Mouse (Mus musculus): Measurements from ENCODE around the gene Ankrd6. TPM values are rescaled to one million over a fixed set of nuclear protein-coding genes. Genes with fewer than 3 reads are reported as not detected.

Ankrd6 gene
- polyA plus RNA-seq, 1 experiment from 2014 or later = 9.4 TPM

- no peaks in the 10 kb centered on the region for H3K9me3 ChIP-seq (ENCODE audit: control insufficient read depth, low read length)
- no peak overlapping the region for H3K27ac ChIP-seq (replicated peaks; ENCODE audit: low read depth, low read length)
- H3K9ac ChIP-seq (ENCODE audit: low read length) = no peak overlapping the region
- WGBS = 15% methylated on average over 10 of the region's 10 CpGs
- DNase-seq (ENCODE audit: low spot score) (peak; percentile 38), ATAC-seq (ENCODE audit: insufficient number of reproducible peaks, low FRiP score, low TSS enrichment, low read depth) (no peak)
- no peak overlapping the region for H3K4me3 ChIP-seq (ENCODE audit: low read depth, low read length)
- H3K27me3 ChIP-seq (ENCODE audit: control insufficient read depth, insufficient read depth, low read length) = no peaks in the 10 kb centered on the region
- H3K4me1 ChIP-seq (ENCODE audit: control insufficient read depth, insufficient read depth, low read length) = no peaks in the 10 kb centered on the region
- H3K4me2 ChIP-seq (ENCODE audit: low read depth, severe bottlenecking) = no peak overlapping the region
- no peaks in the 10 kb centered on the region for H3K36me3 ChIP-seq (ENCODE audit: control insufficient read depth, insufficient read depth, low read length)
Measured at GRCm38 (mm10) chr4:32923436-32923835, 27.2 kb downstream of the Ankrd6 start.

GRCm38 (mm10) chr4:32922871-32923270 lies 27.8 kb downstream of the Ankrd6 start:
- H3K27ac ChIP-seq (replicated peaks; ENCODE audit: low read depth, low read length) = no peak overlapping the region
- H3K9me3 ChIP-seq (ENCODE audit: control insufficient read depth, low read length) = no peaks in the 10 kb centered on the region
- ATAC-seq (ENCODE audit: insufficient number of reproducible peaks, low FRiP score, low TSS enrichment, low read depth) (no peak), DNase-seq (ENCODE audit: low spot score) (no peak)
- H3K9ac ChIP-seq (ENCODE audit: low read length) = no peak overlapping the region
- 100% methylated on average over 1 of the region's 1 CpGs for WGBS
- no peaks in the 10 kb centered on the region for H3K36me3 ChIP-seq (ENCODE audit: control insufficient read depth, insufficient read depth, low read length)
- H3K4me3 ChIP-seq (ENCODE audit: low read depth, low read length) = no peak overlapping the region
- no peaks in the 10 kb centered on the region for H3K4me1 ChIP-seq (ENCODE audit: control insufficient read depth, insufficient read depth, low read length)
- no peak overlapping the region for H3K4me2 ChIP-seq (ENCODE audit: low read depth, severe bottlenecking)
- H3K27me3 ChIP-seq (ENCODE audit: control insufficient read depth, insufficient read depth, low read length) = no peaks in the 10 kb centered on the region

DNA sequence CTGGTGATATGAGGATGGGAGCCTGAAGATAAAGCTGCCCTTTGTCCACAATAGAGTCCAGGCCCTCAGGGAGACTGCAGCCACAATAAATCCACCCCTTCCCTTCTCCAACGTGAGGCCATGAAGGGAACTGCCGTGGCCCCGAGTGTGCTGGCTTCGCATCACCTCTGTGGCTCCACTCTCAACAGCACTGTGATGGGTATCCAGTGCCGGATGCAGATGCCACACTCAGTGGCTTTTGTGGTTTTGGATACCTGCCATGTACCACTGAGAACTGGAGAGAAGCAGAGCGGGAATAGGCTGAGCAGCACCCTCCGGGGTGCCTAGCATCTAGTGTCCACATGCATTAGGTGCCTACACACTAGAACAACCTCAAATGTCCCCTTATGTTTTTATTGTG lies 29.8 kb downstream of the Ankrd6 start:
- DNase-seq (ENCODE audit: low spot score) = no peak
- H3K27ac ChIP-seq (replicated peaks; ENCODE audit: low read depth, low read length) = no peak overlapping the region
- ATAC-seq (ENCODE audit: insufficient number of reproducible peaks, low FRiP score, low TSS enrichment, low read depth) = no peak
- H3K4me1 ChIP-seq (ENCODE audit: control insufficient read depth, insufficient read depth, low read length) = no peaks in the 10 kb centered on the region
- no peak overlapping the region for H3K4me3 ChIP-seq (ENCODE audit: low read depth, low read length)
- H3K9me3 ChIP-seq (ENCODE audit: control insufficient read depth, low read length) = no peaks in the 10 kb centered on the region
- no peaks in the 10 kb centered on the region for H3K36me3 ChIP-seq (ENCODE audit: control insufficient read depth, insufficient read depth, low read length)
- WGBS = 73% methylated on average over 7 of the region's 7 CpGs
- H3K9ac ChIP-seq (ENCODE audit: low read length) = no peak overlapping the region
- no peaks in the 10 kb centered on the region for H3K27me3 ChIP-seq (ENCODE audit: control insufficient read depth, insufficient read depth, low read length)
- no peak overlapping the region for H3K4me2 ChIP-seq (ENCODE audit: low read depth, severe bottlenecking)

DNA sequence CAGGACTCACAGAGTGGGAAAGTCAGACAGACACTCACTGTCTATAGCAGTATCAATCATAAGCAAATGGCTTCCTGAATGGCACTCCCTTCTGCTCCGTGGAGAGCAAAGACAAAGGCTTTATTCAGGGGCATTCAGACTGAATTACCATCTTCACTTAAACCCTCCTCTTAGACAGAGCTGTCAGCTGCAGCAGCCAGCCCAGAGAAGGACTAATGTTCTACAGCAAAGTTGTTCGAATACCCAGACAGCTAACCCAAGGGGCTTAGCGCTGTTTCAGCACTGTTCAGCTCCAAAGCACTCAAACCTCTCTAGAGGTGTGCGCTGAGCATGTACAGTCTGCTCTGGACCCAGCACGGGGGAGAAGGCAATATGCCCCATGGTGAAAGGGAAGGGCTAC lies 32.1 kb downstream of the Ankrd6 start:
- no peak for DNase-seq (ENCODE audit: low spot score)
- no peaks in the 10 kb centered on the region for H3K27me3 ChIP-seq (ENCODE audit: control insufficient read depth, insufficient read depth, low read length)
- H3K27ac ChIP-seq (replicated peaks; ENCODE audit: low read depth, low read length) = no peak overlapping the region
- H3K9ac ChIP-seq (ENCODE audit: low read length) = no peak overlapping the region
- H3K4me3 ChIP-seq (ENCODE audit: low read depth, low read length) = no peak overlapping the region
- ATAC-seq (ENCODE audit: insufficient number of reproducible peaks, low FRiP score, low TSS enrichment, low read depth) = no peak
- no peaks in the 10 kb centered on the region for H3K36me3 ChIP-seq (ENCODE audit: control insufficient read depth, insufficient read depth, low read length)
- no peaks in the 10 kb centered on the region for H3K9me3 ChIP-seq (ENCODE audit: control insufficient read depth, low read length)
- no peaks in the 10 kb centered on the region for H3K4me1 ChIP-seq (ENCODE audit: control insufficient read depth, insufficient read depth, low read length)
- 82% methylated on average over 5 of the region's 5 CpGs for WGBS
- H3K4me2 ChIP-seq (ENCODE audit: low read depth, severe bottlenecking) = no peak overlapping the region

DNA sequence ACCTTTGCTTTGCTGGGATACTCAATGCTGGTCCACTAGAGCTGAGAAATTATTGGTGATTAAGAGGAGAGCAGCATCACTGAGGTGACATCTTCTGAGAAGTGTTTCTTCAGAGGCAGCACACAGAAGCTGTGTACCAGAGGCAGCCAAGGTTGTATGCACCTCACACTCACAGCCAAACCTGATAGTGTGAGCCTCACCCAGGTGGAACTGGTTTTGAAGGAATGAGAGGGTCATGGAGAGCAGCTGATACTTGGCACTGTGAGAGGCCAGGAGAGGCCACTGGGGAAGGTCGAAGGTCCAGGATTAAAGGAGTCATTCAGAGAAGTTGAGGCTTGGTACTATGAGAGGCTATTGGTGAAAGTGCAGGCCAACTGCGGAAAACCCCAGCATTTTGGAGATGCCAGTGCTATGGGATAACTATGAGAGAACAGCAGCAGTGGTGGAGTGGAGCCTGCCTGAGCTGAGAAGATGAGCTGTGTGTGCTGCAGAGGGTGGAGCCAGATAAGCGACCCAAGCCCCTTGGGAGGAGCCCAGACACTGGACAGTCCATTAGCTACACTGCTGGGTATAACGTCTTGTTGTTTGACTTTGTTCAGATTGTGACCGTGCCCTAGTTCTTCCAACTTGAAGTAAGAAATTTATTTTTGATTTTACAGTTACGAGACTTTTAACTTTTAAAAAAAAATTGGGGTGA lies 33.8 kb downstream of the Ankrd6 start:
- H3K4me2 ChIP-seq (ENCODE audit: low read depth, severe bottlenecking) = no peak overlapping the region
- H3K9me3 ChIP-seq (ENCODE audit: control insufficient read depth, low read length) = no peaks in the 10 kb centered on the region
- no peaks in the 10 kb centered on the region for H3K4me1 ChIP-seq (ENCODE audit: control insufficient read depth, insufficient read depth, low read length)
- no peaks in the 10 kb centered on the region for H3K27me3 ChIP-seq (ENCODE audit: control insufficient read depth, insufficient read depth, low read length)
- no peak overlapping the region for H3K27ac ChIP-seq (replicated peaks; ENCODE audit: low read depth, low read length)
- 62% methylated on average over 6 of the region's 6 CpGs for WGBS
- no peak overlapping the region for H3K9ac ChIP-seq (ENCODE audit: low read length)
- ATAC-seq (ENCODE audit: insufficient number of reproducible peaks, low FRiP score, low TSS enrichment, low read depth) (no peak), DNase-seq (ENCODE audit: low spot score) (no peak)
- no peaks in the 10 kb centered on the region for H3K36me3 ChIP-seq (ENCODE audit: control insufficient read depth, insufficient read depth, low read length)
- no peak overlapping the region for H3K4me3 ChIP-seq (ENCODE audit: low read depth, low read length)

DNA sequence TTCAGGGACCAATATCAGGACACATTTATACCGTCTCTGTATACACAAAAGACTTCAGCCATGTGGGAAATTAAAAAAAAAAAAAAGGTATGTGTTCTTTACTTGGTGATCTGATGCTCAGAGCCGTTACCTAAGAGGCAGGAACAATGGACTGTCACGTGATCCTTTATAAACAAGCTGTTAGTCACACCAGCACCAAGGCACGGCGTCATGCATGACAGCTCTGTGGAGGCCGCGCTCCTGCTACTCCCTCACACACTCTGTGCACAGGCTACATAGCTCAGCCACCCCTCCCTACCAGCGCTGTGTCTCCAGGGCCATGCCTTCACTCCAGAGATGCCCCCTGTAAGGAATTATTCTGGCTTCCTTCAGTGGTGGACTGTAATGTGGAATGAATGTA lies 34.7 kb downstream of the Ankrd6 start:
- no peak overlapping the region for H3K4me3 ChIP-seq (ENCODE audit: low read depth, low read length)
- H3K36me3 ChIP-seq (ENCODE audit: control insufficient read depth, insufficient read depth, low read length) = no peaks in the 10 kb centered on the region
- WGBS = 68% methylated on average over 8 of the region's 8 CpGs
- H3K9ac ChIP-seq (ENCODE audit: low read length) = no peak overlapping the region
- DNase-seq (ENCODE audit: low spot score) (no peak), ATAC-seq (ENCODE audit: insufficient number of reproducible peaks, low FRiP score, low TSS enrichment, low read depth) (no peak)
- no peak overlapping the region for H3K4me2 ChIP-seq (ENCODE audit: low read depth, severe bottlenecking)
- H3K27ac ChIP-seq (replicated peaks; ENCODE audit: low read depth, low read length) = no peak overlapping the region
- H3K4me1 ChIP-seq (ENCODE audit: control insufficient read depth, insufficient read depth, low read length) = no peaks in the 10 kb centered on the region
- no peaks in the 10 kb centered on the region for H3K9me3 ChIP-seq (ENCODE audit: control insufficient read depth, low read length)
- no peaks in the 10 kb centered on the region for H3K27me3 ChIP-seq (ENCODE audit: control insufficient read depth, insufficient read depth, low read length)

- Histone ChIP-seq H3K9ac (ENCODE audit: low read length) (no peak overlapping the region), H3K27ac (replicated peaks; ENCODE audit: low read depth, low read length) (no peak overlapping the region), H3K4me1 (ENCODE audit: control insufficient read depth, insufficient read depth, low read length) (no peaks in the 10 kb centered on the region), H3K36me3 (ENCODE audit: control insufficient read depth, insufficient read depth, low read length) (no peaks in the 10 kb centered on the region), H3K4me3 (ENCODE audit: low read depth, low read length) (no peak overlapping the region), H3K9me3 (ENCODE audit: control insufficient read depth, low read length) (no peaks in the 10 kb centered on the region), H3K27me3 (ENCODE audit: control insufficient read depth, insufficient read depth, low read length) (no peaks in the 10 kb centered on the region), H3K4me2 (ENCODE audit: low read depth, severe bottlenecking) (no peak overlapping the region)
- 95% methylated on average over 1 of the region's 1 CpGs for WGBS
- DNase-seq (ENCODE audit: low spot score) = no peak
- ATAC-seq (ENCODE audit: insufficient number of reproducible peaks, low FRiP score, low TSS enrichment, low read depth) = no peak
Measured at GRCm38 (mm10) chr4:32909996-32910395, 40.6 kb downstream of the Ankrd6 start.

DNA sequence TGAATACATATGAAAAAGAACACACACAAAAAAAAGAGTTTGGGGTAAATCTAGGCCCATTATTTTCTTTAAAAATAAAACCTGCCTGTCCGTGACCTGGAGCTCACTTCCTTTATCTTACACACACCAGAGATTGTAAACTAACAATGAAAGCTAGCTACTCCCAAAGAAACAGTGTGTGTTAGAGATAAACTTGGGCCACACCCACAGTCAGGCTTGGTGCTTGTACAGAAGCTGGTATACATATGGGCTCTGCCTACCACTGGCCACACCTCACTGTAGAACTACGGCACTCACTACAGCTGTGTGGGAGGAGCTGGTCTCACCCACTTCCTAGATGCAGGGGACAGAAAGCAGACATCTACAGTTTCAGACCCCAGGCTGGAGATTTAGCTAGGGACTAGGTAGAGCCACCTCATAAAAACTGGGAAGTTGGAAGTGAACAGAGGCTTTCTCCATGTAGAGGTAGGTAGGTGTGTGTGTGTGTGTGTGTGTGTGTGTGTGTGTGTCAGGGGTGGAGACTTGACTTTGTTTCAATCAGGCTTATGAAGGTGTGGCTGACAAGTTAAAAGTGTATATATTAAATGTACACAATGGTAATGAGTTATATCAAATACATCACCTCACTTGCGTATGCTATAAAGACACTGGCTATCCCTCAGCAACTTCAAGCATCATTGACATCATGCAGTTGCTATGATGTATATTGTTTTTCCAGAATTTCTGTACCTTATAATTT lies 41.2 kb downstream of the Ankrd6 start:
- Histone ChIP-seq H3K9me3 (ENCODE audit: control insufficient read depth, low read length) (no peaks in the 10 kb centered on the region), H3K4me3 (ENCODE audit: low read depth, low read length) (no peak overlapping the region), H3K27ac (replicated peaks; ENCODE audit: low read depth, low read length) (no peak overlapping the region), H3K4me2 (ENCODE audit: low read depth, severe bottlenecking) (no peak overlapping the region), H3K27me3 (ENCODE audit: control insufficient read depth, insufficient read depth, low read length) (no peaks in the 10 kb centered on the region), H3K9ac (ENCODE audit: low read length) (no peak overlapping the region), H3K36me3 (ENCODE audit: control insufficient read depth, insufficient read depth, low read length) (no peaks in the 10 kb centered on the region), H3K4me1 (ENCODE audit: control insufficient read depth, insufficient read depth, low read length) (no peaks in the 10 kb centered on the region)
- DNase-seq (ENCODE audit: low spot score) = no peak
- 75% methylated on average over 3 of the region's 3 CpGs for WGBS
- 0 out of 2 replicates have a peak, but pooled peaks have one; percentile 26 for ATAC-seq (ENCODE audit: insufficient number of reproducible peaks, low FRiP score, low TSS enrichment, low read depth)

Data from limb, embryonic 11.5 days (tissue).